Mouse (Mus musculus) lung, postnatal 25 days (tissue): ENCODE measurements at regions not wholly inside any gene's neighbourhood (a gene's known extent, or its start where the extent isn't known, plus 50 kb on each side); places are given as distances from the start of the nearest gene placed in this dataset.

ENCODE experiments used
- DNase-seq: peaks from one replicate; pipeline ENCODE4 v3.0.0; 2022; ENCODE audit warnings: low spot score

DNA sequence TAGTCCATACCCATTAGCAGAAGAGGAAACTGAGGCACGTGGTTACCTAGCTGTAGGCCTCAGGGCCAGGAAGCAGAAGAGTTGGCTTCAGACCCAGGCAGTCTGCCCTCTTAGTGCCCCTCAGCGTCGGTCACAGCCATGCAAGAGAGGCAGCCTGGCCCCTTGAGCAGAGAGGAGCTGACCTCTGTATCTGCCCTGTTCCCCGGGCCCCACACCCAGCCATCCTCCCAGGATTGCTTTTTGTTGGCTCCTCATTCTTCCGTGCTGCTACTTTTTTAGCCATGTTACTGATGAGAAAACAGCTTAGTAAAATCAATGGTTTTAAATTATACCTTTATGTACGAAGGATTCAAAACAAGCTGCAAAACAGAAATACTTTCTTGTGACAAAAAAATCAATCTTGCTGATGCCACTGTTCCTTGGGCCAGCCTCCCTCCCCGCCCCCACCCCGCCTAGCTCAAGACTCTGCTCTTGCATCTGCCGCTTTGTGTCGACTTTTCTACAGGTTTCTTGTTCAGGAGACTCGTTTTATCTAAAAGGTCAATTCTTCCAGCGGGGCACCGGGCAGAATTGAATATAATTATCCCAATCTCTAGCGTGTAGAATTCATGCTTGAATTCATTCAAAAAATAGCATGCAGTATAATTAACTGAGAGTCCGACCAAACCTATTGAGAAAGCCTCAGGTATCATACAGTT lies 70.8 kb downstream of the Sall1 start:
- DNase-seq = no peak

DNA sequence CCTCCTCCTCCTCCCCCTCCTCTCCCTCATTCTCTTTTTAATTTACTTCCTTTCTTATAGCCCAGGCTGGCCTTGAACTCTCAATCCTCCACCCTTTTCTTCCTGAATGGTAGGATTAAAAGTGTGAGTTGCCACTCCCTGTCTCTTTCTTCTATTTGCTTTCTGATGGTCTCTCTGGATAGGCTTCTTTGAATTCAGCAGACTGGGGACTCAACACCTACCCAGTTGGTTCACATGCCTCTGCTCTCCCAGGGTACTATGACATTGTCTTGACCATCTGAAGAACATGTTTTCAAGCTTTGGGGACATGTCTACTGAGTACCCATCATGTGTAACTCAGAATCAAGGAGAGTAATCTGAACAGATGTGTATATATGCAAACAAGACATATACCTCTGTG lies 85.1 kb downstream of the Sall1 start:
- no peak for DNase-seq

DNA sequence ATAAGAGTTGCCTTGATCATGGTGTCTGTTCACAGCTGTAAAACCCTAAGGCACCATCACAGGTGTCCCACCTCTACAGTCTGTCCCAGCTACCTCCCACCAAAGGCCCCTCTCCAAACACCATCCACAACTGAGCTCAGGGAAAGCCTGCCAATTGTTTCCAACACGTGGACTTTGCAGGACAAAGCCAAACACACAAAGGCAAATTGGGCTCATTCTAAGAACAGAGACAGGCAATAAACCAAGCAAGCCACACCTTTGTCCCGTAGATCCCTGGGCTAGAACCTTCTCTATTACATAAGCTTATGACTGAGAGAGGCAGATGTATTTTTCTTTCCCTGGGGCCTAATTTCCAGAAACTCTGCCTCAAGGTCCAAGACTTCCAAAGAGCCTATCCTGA lies 90.8 kb downstream of the Sall1 start:
- no peak for DNase-seq

DNA sequence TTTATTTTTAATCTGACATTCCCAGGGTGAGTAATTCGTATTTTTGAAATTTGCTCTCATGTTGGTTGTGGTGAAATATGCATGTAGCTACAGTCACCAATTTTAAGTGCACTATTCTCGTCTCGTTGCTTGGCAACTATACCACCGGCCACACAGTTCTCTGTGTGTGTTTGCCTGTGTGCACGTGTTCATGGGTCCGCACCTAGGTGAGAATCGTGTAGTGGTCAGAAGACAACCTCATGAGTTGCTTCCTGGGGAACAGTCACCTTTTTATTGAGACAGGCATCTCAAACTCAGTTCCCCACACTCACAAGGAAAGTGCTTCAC lies 92.2 kb downstream of the Sall1 start:
- no peak for DNase-seq

DNA sequence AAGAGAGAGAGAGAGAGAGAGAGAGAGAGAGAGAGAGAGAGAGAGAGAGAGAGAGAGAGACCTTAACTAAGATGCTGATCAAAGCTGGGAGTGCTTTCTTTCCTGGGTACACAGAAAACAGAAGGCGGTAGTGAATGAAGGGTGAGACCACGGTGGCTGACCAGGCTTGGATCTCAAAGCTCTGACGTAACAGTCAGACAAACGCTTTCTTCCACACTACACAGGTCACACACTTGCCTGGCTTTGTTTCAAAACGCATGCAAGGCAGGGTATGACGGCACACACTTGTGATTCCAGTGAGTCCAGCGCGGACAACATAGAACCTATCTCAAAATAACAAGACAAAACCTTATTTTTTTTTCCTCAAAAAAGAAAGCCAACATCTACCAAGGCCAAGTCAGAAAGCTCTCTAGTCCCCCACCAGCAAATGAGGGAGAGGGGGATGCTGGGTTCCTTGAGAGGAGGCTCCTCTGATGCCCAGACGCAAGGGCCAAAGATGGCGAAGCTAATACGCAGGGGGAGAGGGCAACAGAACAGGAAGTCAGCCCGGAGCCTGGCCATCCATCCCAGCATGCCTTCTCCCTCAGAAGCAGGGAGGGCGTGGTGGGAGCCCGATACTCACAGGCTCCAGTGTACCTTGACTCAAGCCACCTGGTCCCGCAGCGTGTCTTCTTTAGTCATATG lies 92.7 kb downstream of the Sall1 start:
- no peak for DNase-seq

DNA sequence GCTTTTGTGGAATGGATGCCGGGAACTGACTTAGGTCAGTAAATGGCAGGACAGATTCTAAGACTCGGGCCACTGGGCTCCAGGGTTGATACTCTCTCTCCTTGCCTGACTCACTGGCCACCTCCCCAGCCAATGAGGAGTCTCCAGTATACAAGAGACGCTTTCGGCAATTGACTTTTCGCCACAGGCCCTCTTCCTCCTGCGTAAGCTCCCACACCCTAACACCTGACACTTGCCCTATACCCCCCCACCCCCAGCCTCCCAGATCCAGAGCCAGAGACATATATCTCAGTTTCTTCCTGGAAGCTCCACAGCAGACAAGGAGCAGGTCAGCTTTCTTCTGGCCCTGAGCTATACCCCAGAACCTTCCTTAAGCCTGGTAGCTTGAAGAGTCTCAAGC lies 94.0 kb downstream of the Sall1 start:
- DNase-seq = no peak

DNA sequence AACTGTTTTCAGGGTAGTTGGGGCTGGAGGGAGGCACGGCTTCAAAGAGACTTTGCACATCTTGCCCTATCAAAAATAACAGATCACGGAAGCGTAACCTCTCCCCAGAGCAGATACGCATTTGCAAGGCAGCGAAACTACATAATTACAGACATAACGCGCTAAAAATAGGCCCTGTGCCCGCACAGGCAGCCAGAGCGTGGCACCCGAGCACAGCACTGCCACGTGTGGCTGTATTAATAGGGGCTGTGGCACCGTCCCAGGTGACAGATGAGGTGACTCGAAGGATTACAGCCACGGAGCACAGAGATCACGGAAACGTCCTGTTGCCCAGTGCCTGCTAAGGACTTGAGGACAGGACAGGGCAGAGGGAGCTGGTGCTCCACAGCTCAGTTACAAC lies 95.0 kb downstream of the Sall1 start:
- DNase-seq = no peak

DNA sequence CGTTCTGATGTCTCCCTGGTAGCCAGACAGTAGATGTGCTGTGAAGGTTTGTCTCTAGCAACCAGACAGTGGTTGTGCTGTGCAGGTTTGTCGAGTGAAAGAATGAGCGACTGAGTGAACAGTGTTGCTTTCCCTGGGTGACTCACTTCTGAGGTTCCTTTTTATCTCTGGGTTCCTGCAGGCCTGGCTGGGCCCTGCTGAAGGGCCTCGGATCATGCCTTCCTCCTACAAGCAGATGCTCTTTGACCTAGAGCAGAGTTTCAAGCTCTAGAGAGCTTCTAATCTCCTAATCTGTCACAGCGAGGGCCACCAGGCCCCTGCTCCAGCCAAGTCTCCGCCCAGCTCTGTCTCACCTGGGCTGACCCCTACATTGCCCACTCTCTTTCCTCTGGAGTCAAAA lies 95.6 kb downstream of the Sall1 start:
- DNase-seq = no peak

DNA sequence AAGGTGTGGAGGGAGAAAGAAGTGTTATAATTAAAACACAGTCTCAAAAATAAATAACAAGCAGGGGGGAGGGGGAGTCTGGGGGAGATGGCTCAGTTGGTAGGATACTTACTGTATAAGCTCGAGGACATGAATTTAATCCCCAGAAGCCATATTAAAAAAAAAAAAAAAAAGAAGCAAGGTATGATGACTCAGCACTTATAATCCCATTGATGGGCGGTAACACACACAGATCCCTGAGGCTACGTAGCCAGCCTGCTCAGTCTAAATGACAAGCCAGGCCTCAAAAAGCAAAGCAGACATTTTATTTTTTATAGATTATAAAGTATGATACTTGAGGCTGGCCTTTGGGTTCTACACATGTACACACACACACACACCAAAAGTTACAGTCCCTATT lies 96.6 kb downstream of the Sall1 start:
- DNase-seq = no peak

DNA sequence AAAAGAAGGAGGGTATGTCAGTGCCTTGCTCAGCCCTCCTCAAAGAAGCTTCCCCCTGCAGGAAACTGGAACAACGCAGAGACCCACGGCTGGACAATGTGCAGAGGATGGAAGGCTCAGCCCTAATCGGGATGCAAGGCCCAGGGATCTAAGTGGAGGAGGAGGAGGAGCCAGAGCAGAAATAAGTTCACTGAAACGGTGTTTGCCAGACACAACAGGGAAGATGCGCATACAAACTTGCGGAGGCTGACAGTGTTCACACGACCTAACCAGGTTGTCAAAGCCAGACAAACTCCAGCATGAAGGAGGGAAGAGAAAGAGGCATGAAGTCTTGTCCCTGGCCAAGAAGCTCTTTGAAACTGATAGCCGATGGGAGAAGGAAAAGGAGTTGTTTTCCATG lies 98.3 kb downstream of the Sall1 start:
- DNase-seq = no peak

DNA sequence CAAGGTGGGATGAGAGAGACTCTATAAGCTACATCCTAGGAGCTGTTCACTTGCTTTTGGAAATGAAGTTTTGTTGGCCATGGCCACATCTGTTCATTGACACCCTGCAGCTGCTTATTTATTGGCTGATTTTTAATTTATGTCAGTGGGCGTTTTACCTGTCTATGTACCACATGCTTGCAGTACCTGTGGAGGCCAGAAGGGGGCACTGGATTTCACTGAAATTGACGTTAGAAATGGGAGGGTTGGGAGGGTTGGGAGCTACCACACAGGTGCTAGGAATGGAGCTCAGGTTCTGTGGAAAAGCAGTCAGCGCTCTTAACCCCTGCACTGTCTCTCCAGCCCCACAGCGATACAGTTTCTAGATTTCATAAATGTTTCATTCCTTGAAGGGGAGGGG lies 99.9 kb downstream of the Sall1 start:
- DNase-seq = no peak

DNA sequence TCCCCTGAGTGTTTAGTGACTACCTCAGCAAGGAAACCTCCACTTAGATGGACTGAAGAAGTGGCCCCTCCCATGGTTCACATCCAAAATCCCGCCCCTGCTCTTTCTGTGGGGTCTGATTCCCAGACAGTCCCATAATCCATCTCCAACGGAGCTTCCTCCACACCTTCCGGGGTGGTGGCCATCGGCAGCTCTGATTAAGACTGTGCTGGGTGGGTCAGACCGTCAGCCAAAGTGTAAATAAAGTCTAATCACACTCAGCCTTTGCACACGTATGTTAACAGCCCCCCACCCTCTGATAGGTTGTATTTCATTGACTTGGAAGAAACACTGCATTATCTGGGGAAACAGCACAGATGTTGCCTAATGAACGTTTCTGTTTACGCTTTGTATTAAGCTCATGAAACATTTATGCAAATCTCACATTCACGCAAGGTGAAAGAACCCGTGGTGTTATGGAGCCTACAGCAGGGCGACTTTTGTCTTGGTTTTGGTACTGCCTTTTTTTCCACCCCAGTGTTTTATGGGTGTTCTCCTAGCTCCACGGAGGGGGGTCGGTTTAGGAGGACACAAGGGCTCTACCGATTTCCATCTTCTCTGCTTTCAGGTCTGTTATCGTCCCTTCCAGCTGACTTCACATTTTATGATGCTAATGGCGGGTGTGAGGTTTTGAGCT lies 104.8 kb downstream of the Sall1 start:
- DNase-seq = no peak

DNA sequence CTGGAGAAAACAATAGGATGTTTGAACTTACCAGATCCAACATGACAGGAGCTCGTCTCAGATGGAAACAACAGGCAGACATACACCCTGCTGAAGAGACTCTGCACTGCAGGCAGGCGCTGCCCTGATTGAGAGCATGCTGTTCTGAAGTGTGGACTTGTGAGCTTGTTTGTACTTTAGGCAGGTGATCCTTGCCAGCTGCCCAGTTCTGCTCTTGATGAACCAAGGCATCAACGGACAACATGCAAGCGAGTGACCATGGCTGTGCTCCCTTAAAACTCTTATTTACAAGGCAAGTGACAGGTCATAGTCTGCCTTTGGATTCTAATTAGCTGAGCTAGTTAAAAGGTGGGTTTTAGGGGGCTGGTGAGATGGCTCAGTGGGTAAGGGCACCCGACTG lies 109.3 kb downstream of the Sall1 start:
- DNase-seq = no peak

DNA sequence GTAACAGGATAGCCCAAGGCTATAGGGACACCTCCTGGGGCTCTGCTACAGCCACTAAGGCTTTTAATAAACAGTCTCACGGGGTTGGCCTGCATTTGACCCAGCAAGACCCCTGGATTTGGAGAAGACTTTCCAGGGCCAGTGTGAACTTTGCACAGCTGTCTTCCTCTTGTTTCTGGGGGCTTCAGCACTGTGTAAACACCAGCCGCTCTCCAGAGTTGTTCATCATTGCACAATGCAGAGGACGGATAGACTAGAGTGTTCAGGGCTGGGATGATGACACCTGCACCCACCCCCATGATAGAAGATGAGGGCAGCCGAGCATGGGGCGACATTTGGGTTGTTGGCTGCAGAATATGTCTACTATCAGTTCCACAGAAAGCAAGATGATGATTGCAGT lies 112.9 kb downstream of the Sall1 start:
- DNase-seq = no peak

DNA sequence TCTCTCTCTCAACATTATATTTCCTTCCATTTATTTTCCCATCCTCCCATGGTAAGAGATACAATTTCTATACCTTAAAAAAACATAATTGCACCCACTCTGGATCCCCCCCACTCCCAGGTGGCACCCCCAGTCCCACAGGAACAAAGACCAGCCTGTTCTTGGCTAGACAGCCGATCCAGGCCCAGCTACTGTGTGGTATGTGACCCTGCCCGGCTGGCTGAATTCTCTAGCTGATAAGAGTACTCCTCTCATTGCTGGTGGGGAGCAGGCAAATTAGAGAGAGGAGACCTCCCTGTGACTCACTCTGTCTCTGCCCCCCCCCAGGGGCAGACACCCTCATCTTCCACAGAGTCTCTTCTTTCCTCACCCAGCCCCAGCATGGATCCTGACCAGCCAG lies 113.6 kb downstream of the Sall1 start:
- DNase-seq = no peak

DNA sequence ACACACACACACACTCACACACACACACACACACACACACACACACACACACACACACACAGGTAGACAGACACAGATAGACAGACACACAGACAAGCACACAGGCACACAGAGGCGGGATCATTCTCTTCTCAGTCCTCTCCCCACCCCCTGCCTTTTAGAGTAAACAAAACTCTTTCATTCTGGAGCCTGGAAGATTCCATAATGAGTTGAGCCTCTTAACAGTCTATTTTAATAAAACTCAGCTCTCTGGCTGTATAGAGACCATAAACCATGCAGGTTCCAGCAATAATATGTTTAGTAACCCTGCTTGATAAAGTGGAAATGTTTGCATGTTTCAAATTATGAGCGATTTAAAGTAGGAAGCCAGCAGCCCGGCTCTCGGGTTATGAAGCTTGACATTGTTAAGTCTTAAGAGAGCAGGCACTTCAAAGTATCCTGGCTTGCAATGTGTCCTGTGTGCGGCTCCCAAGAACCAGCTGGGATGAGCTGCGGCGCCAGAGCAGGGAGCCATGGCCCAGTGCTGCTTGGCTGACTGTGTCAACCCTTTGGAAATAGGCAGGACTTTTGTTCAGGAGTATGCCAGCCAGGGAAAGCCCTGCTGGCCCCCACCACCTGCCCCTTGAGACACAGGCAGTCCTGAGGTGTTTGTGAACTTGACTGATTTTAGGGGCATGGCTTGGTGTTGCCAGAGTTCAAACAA lies 115.1 kb downstream of the Sall1 start:
- peak; percentile 9 for DNase-seq

DNA sequence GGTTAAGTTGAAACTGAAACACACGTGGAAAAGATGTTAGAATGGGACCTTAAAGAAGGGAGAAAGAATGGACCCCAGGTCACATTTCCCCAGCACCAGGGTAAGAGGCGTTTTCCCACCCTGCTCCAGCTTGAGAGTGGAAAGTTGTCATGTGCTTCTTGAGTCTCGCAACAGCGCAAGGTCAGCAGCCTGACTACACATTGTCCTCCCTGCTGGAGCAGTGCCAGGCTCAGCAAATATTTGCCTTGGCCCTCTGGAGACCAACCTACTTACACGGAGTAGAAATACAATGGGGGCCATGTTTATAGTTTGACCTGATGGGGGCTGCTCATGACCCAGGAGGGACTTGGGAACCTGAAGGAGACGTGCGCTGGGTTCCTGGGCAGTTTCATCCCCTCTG lies 121.1 kb downstream of the Sall1 start:
- DNase-seq = peak; percentile 41

DNA sequence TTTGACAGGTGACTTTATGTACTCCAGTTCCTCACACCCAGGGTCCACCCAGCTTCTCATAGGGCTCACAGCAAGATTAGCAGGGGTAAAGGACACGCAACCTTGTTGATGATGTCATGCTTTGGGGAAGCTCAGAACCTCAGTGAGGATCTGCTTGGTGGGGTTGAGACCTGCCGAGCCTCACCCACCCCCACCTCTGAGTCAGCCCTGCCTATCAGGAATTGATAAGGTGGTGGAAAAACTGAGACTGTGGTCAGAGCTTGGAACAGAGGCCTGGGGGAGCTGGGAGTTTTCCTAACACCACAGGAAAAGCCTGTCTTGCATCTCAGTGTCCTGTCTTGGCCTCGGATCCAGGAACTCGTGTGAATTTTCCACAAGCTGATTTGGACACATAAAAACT lies 122.0 kb downstream of the Sall1 start:
- DNase-seq = no peak

DNA sequence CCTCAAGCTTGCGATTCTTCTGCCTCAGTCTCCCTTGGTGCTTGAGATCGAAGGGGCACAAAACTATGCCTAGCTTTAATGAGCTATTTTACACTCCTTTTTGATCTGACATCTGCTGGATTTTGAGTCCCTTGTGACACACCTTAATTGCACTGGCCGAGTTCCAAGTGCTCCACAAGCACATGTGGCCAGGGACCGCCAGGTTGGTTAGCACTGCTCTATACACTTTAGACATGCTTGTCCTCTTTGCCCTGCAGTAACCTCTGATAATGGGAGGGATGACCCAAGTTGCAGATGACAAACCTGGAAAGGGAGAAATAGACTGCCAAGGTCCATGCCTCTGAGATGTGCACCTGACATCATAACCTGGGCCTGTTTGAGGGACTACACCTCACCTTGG lies 124.7 kb downstream of the Sall1 start:
- no peak for DNase-seq

DNA sequence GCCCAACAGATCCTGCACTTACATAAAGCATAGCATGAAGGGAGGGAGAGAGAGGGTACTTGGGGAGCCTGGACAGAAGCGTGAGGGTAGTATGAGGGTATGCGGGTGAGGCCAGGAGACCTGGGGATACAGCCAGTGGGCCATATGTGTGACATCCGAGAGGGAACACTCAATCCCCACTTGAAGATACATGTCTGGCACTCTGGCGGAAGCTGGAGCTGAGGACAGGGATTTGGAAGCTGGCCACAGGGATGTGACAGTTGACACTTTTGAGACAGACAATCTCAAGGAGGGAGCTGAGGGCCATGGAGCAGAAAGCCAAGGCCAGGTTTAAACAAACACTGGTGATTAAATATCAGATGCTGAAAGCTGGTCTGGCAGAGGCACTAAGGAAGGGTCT lies 127.9 kb downstream of the Sall1 start:
- no peak for DNase-seq

DNA sequence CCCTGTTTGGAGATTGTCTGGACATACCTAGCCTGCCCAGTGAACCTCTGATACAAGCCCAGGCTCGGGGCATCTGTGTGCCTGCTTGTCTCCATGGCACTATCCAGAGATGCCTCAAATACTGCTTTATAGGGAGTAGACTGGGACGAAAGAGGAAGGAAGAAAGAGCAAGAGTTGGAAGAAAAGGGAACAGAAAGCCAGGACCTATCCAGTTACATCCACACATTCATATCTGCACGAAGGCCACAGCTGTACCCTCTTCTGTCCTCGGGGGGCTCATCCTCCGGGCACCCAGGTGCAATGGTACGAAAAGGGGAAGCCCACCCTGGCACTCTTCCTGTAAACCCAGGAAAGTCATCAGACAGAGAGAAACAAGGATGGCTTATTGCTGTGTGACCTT lies 129.3 kb downstream of the Sall1 start:
- DNase-seq = no peak

DNA sequence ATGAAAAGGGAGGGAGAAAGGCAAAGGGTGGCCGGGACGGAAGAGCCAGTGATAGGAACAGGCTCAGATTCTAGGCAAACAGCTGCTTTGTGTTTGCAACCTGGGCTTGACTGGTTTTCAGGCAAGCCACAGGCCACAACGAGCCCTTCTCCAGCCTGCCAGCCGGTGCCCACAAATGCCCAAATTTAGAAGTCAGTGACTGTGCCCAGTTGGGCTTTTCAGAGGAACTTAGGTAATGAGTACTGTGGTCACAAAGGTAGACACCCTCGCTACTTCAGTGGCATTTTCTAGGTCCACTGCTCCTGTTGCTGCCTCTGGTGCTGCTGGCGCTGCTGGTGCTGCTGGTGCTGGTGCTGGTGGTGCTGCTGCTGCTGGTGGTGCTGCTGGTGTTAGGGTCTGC lies 129.8 kb downstream of the Sall1 start:
- no peak for DNase-seq

DNA sequence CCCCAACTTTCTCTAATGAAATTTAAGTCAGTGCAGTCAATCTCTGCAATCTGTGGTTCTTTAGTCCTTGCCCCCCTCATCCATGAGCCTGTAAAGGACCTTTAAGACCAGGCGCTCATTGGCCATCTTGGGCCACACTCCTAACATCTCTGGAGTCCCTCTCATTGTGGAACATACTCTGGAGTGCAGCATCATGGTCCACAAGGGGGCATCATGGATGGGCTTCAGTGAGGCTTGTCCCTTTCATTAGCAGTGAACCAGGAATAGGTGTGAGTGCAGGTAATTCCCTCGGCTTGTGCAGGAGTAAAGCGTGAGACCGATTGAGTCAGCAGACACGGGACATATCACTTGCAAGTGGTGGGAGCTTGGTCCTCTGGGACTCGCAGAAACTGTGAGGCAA lies 137.7 kb downstream of the Sall1 start:
- DNase-seq = no peak
